Mouse (Mus musculus): ENCODE data around the gene Mylpf. TPM values are rescaled to one million over a fixed set of nuclear protein-coding genes. Genes with fewer than 3 reads are reported as not detected.

Mylpf gene
- polyA plus RNA-seq, 1 experiment from 2014 or later, result 40.4 TPM

GRCm38 (mm10) chr7:127223106-127223505 lies 14.4 kb downstream of the Mylpf start:
- Histone ChIP-seq H3K27ac (no peak overlapping the region), H3K27me3 (ENCODE audit: insufficient read depth, poor library complexity, severe bottlenecking) (no peaks in the 10 kb centered on the region), H3K9me3 (no peaks in the 10 kb centered on the region), H3K36me3 (no peaks in the 10 kb centered on the region), H3K4me1 (peaks cover 12% of the 10 kb centered on the region), H3K4me3 (no peak overlapping the region)
- DNase-seq (ENCODE audit: low spot score), result no peak
- 98% methylated on average over 3 of the region's 3 CpGs for WGBS

GRCm38 (mm10) chr7:127223515-127224478 lies 15.1 kb downstream of the Mylpf start:
- Histone ChIP-seq H3K9me3 (no peaks in the 10 kb centered on the region), H3K27me3 (ENCODE audit: insufficient read depth, poor library complexity, severe bottlenecking) (no peaks in the 10 kb centered on the region), H3K36me3 (peaks cover 2% of the 10 kb centered on the region; the same call in 1 of the 2 replicates), H3K27ac (no peak overlapping the region), H3K4me3 (no peak overlapping the region), H3K4me1 (peaks cover 8% of the 10 kb centered on the region; the same call in 1 of the 2 replicates)
- peak; percentile 71 for DNase-seq (ENCODE audit: low spot score)
- 74% methylated on average over 6 of the region's 6 CpGs for WGBS

GRCm38 (mm10) chr7:127224616-127225015 lies 15.9 kb downstream of the Mylpf start:
- DNase-seq (ENCODE audit: low spot score), result no peak
- Histone ChIP-seq H3K9me3 (no peaks in the 10 kb centered on the region), H3K36me3 (peaks cover 11% of the 10 kb centered on the region), H3K27me3 (ENCODE audit: insufficient read depth, poor library complexity, severe bottlenecking) (no peaks in the 10 kb centered on the region), H3K4me3 (no peak overlapping the region), H3K27ac (no peak overlapping the region), H3K4me1 (peaks cover 8% of the 10 kb centered on the region; the same call in 1 of the 2 replicates)
- WGBS, result 88% methylated on average over 6 of the region's 6 CpGs

GRCm38 (mm10) chr7:127225147-127225995 lies 16.7 kb downstream of the Mylpf start:
- DNase-seq (ENCODE audit: low spot score), result peak; percentile 76
- 67% methylated on average over 11 of the region's 11 CpGs for WGBS
- H3K36me3 ChIP-seq, result peaks cover 17% of the 10 kb centered on the region
- peaks cover 15% of the 10 kb centered on the region for H3K4me1 ChIP-seq
- H3K4me3 ChIP-seq, result no peak overlapping the region
- no peaks in the 10 kb centered on the region for H3K27me3 ChIP-seq (ENCODE audit: insufficient read depth, poor library complexity, severe bottlenecking)
- peak overlapping the region; percentile 49; the same call in 1 of the 2 replicates for H3K27ac ChIP-seq
- no peaks in the 10 kb centered on the region for H3K9me3 ChIP-seq

DNA sequence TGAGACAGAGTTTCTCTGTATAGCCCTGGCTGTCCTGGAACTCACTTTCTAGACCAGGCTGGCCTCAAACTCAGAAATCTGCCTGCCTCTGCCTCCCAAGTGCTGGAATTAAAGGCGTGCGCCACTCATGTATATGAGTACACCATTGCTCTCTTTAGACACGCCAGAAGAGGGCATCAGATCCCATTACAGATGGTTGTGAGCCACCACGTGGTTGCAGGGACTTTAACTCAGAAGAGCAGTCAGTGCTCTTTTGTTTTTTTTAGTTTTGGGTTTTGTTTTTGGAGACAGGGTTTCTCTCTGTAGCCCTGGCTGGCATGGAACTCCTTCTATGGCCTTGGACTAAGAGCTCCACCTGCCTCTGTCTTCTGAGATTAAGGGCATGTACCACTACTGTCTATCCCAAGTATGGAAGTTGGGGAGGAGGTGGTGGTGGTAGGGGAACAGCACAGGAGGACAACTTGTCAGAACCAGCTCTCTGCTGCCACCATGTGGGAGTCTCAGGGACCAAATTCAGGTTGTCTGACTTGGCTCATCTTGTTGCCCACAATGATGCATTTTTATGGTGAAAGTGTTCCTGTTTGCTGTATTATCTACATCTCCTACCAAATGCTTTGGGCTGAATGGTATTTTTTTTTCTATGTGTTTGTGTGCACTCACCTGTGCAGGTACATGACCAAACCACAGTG lies 20.1 kb downstream of the Mylpf start:
- peaks cover 28% of the 10 kb centered on the region for H3K36me3 ChIP-seq
- 63% methylated on average over 4 of the region's 4 CpGs for WGBS
- no peaks in the 10 kb centered on the region for H3K27me3 ChIP-seq (ENCODE audit: insufficient read depth, poor library complexity, severe bottlenecking)
- DNase-seq (ENCODE audit: low spot score), result peak; percentile 90
- H3K4me3 ChIP-seq, result no peak overlapping the region
- no peaks in the 10 kb centered on the region for H3K9me3 ChIP-seq
- no peak overlapping the region for H3K27ac ChIP-seq
- H3K4me1 ChIP-seq, result peaks cover 30% of the 10 kb centered on the region

DNA sequence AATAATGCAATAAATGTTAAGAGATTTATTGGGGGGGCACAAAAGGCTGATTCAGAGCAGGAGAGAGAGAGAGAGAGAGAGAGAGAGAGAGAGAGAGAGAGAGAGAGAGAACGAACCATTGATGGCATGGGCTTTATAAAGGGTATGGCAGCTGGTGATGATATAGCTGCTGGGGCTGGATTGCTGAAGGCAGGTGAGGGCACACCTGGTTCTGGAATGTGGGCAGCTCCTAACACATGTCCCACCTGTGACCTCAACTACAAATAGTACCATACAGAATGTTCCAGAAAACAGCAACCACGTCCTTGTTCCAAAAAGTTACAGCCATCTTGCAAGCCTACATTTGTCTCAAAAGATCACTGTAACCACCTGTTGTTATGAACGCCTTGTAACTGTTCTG lies 22.7 kb downstream of the Mylpf start:
- Histone ChIP-seq H3K4me1 (peaks cover 31% of the 10 kb centered on the region), H3K9me3 (no peaks in the 10 kb centered on the region), H3K4me3 (peak overlapping the region; percentile 94), H3K27ac (peak overlapping the region; percentile 98), H3K36me3 (peaks cover 45% of the 10 kb centered on the region), H3K27me3 (ENCODE audit: insufficient read depth, poor library complexity, severe bottlenecking) (no peaks in the 10 kb centered on the region)
- 83% methylated on average over 3 of the region's 3 CpGs for WGBS
- DNase-seq (ENCODE audit: low spot score), result no peak

DNA sequence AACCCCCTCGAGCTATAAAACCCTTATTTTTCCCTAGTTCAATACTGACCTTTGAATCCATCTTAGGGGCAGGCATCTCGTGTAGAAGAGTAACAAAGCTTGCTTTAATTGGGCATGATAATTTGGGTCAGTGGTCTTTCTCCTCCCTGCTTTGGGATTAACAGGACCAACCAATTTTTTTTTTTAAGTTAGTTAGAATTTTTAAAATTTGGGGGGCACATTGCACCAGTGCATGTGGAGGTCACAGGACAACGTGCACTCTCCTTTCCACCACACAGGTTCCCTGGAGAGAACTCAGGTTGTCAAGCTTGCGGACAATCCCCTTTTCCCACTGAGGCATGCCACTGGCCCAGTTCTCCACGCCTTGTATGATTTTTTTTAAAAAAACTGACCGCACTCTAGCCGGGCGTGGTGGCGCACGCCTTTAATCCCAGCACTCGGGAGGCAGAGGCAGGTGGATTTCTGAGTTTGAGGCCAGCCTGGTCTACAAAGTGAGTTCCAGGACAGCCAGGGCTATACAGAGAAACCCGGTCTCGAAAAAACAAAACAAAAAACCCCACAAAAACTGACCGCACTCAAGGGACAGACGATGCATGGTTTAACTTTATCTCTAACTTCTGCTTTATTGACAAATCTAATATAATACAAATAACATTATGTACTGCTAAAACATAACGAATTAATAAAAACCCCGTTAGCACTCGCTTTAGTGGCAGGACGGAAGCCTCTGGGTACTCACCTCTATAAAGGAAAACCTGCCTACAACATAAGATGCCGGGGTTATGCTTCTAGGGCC lies 23.3 kb downstream of the Mylpf start:
- DNase-seq (ENCODE audit: low spot score), result no peak
- peaks cover 51% of the 10 kb centered on the region for H3K36me3 ChIP-seq
- peak overlapping the region; percentile 98 for H3K27ac ChIP-seq
- 13% methylated on average over 20 of the region's 20 CpGs for WGBS
- no peaks in the 10 kb centered on the region for H3K27me3 ChIP-seq (ENCODE audit: insufficient read depth, poor library complexity, severe bottlenecking)
- H3K4me3 ChIP-seq, result peak overlapping the region; percentile 94
- H3K4me1 ChIP-seq, result peaks cover 31% of the 10 kb centered on the region
- H3K9me3 ChIP-seq, result no peaks in the 10 kb centered on the region

DNA sequence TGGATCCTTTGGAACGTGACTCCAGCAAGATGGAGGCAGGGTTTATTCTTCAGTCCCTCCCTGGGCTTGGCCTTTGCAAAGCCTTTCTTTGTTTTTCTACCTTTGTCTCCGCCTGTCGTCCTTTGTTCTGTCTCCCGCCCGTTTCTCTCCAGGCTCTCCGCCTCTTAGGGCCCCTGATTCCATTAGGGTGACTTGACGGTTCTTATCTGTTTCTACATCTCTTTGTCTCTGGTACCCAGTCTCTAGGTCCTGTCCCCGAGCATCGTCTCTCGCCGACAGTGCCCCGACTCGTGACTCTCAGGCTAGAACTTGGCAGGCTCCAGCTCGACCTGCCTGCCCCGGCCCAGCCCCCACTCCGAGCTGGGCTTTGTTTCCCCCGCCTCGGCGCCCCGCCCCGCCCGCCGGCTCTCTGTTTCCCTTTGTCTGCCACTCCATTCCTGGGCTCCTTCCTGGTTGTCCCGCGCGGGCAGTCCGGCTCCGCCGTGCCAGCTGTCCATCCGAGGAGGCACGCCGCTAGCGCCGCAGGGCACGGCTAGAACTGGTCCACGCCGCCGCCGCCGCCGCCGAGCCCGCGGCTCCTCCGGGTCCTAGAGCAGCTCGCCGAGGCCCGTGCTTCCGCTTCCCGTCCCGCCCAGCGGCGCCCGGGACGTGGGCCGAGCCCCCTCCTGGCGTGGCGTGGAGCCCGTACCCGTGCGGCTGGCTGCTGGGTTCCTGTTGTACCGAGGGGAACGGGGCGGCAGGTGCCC lies 24.1 kb downstream of the Mylpf start, which contains the start of the genes Zfp553 and Sept1:
TSS of gene Zfp553 (plus strand) at position 440 of the 746 bp plus-strand sequence.
TSS of gene Sept1 (minus strand) at position 509 of the 746 bp plus-strand sequence.
- no peaks in the 10 kb centered on the region for H3K27me3 ChIP-seq (ENCODE audit: insufficient read depth, poor library complexity, severe bottlenecking)
- peaks cover 31% of the 10 kb centered on the region for H3K4me1 ChIP-seq
- peak within 1 kb of the TSS; percentile 98 for H3K27ac ChIP-seq
- no peaks in the 10 kb centered on the region for H3K9me3 ChIP-seq
- peak within 1 kb of the TSS; percentile 94 for H3K4me3 ChIP-seq
- peak; percentile 93 for DNase-seq (ENCODE audit: low spot score)
- WGBS, result 1% methylated on average over 64 of the region's 64 CpGs
- peaks cover 59% of the 10 kb centered on the region for H3K36me3 ChIP-seq

GRCm38 (mm10) chr7:127233368-127233749 lies 24.7 kb downstream of the Mylpf start:
- H3K9me3 ChIP-seq, result no peaks in the 10 kb centered on the region
- peak overlapping the region; percentile 94 for H3K4me3 ChIP-seq
- peak overlapping the region; percentile 98 for H3K27ac ChIP-seq
- peak; percentile 87 for DNase-seq (ENCODE audit: low spot score)
- peaks cover 65% of the 10 kb centered on the region for H3K36me3 ChIP-seq
- under 1% methylated on average over 27 of the region's 27 CpGs for WGBS
- peaks cover 31% of the 10 kb centered on the region for H3K4me1 ChIP-seq
- H3K27me3 ChIP-seq (ENCODE audit: insufficient read depth, poor library complexity, severe bottlenecking), result no peaks in the 10 kb centered on the region

DNA sequence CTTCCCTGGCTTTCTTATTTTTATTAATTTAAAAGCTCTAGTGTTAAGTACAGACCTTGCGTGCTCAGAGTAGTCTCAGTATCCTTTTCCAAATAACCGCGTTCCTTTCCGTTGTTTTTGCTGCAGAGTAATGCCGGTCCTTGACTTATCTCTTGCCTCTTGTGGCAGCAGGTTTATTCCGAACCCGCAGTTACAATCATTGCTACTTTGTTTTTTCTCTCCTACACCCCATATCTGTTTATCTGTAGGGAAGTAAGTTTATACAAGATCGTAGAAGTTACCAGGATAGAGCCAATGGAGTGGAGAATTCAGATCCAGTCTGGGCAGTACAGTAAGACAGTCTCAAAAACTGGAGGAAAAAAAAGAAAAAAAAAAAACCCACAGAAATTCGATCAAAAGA lies 25.1 kb downstream of the Mylpf start:
- Histone ChIP-seq H3K4me1 (peaks cover 31% of the 10 kb centered on the region), H3K9me3 (no peaks in the 10 kb centered on the region), H3K27me3 (ENCODE audit: insufficient read depth, poor library complexity, severe bottlenecking) (no peaks in the 10 kb centered on the region), H3K4me3 (peak overlapping the region; percentile 94), H3K36me3 (peaks cover 67% of the 10 kb centered on the region), H3K27ac (peak overlapping the region; percentile 98)
- DNase-seq (ENCODE audit: low spot score), result no peak
- 5% methylated on average over 9 of the region's 9 CpGs for WGBS

- H3K4me1 ChIP-seq, result peaks cover 29% of the 10 kb centered on the region
- 94% methylated on average over 2 of the region's 2 CpGs for WGBS
- peaks cover 61% of the 10 kb centered on the region for H3K36me3 ChIP-seq
- no peaks in the 10 kb centered on the region for H3K9me3 ChIP-seq
- H3K4me3 ChIP-seq, result peak overlapping the region; percentile 94; the same call in 1 of the 2 replicates
- no peaks in the 10 kb centered on the region for H3K27me3 ChIP-seq (ENCODE audit: insufficient read depth, poor library complexity, severe bottlenecking)
- no peak overlapping the region for H3K27ac ChIP-seq
- DNase-seq (ENCODE audit: low spot score), result no peak
These were observed 26.1 kb downstream of the Mylpf start for GRCm38 (mm10) chr7:127234777-127235176.
